Comparison of ENCODE assay signal across 8 mouse cellular contexts in the genomic region with DNA sequence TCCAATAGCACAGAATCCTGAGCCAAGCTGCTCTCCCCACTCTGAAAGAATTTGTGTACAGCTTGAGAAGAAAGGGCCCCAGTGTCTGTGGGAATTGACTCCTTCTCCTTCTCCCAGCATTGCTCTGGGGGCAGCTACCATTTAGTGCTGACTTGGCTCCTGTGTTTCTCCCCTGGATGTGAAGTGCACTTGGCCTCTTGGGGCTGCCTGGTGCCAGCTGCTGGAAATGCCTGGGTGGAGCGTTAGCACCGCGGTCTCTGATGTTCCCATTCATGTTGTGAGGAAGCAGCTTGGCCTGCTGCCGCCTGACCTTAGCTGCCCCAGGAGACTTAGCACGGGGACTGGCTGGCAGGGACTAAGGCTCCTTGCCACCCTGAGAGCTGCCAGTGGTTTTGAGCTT. TPM values are rescaled to one million over a fixed set of nuclear protein-coding genes. Genes with fewer than 3 reads are reported as not detected.
DNase-seq lines count a peak whose midpoint lies in the region; ATAC-seq and TF ChIP-seq lines count a peak whose summit lies in the region.

No protein-coding gene starts in this region.

- H3K9me3 ChIP-seq in heart, embryonic 11.5 days (replicated peaks; ENCODE audit: control insufficient read depth, low read length): no peaks in the 10 kb centered on the region
- H3K9me3 ChIP-seq in midbrain, postnatal 0 days (ENCODE audit: low read length): no peaks in the 10 kb centered on the region
- H3K9me3 ChIP-seq in intestine, embryonic 16.5 days (ENCODE audit: control insufficient read depth, low read length): no peaks in the 10 kb centered on the region

- no peaks in the 10 kb centered on the region for H3K27me3 ChIP-seq in heart, adult 2 months (ENCODE audit: control insufficient read depth, insufficient read depth, low read length)
- no peaks in the 10 kb centered on the region for H3K27me3 ChIP-seq in heart, embryonic 11.5 days (ENCODE audit: control insufficient read depth, insufficient read depth, low read length)
- no peaks in the 10 kb centered on the region for H3K27me3 ChIP-seq in midbrain, postnatal 0 days (ENCODE audit: insufficient read depth, low read length)
- H3K27me3 ChIP-seq in intestine, embryonic 16.5 days (replicated peaks; ENCODE audit: control insufficient read depth, insufficient read depth, low read length): no peaks in the 10 kb centered on the region

- no peak overlapping the region for H3K4me3 ChIP-seq in heart, adult 2 months
- no peak overlapping the region for H3K4me3 ChIP-seq in heart, embryonic 11.5 days (ENCODE audit: low read depth, low read length)
- H3K4me3 ChIP-seq in brown adipose tissue, adult 24 weeks (ENCODE audit: insufficient read depth, low read depth, low read length): no peak overlapping the region
- H3K4me3 ChIP-seq in midbrain, postnatal 0 days (ENCODE audit: low read depth, low read length): no peak overlapping the region
- H3K4me3 ChIP-seq in intestine, embryonic 16.5 days (ENCODE audit: low read length): no peak overlapping the region

- TF ChIP-seq CTCF in heart, adult 2 months (IDR thresholded peaks at IDR 0.05): peak; percentile 22; the same call in 1 of the 2 replicates
- TF ChIP-seq CTCF in midbrain, postnatal 0 days (IDR thresholded peaks at IDR 0.05): no peak

- H3K4me1 ChIP-seq in heart, adult 2 months (ENCODE audit: control insufficient read depth, insufficient read depth, low read length): peaks cover 7% of the 10 kb centered on the region
- no peaks in the 10 kb centered on the region for H3K4me1 ChIP-seq in heart, embryonic 11.5 days (ENCODE audit: control insufficient read depth, insufficient read depth, low read length)
- H3K4me1 ChIP-seq in brown adipose tissue, adult 24 weeks (ENCODE audit: control insufficient read depth, insufficient read depth, insufficient read length, low read length): no peaks in the 10 kb centered on the region
- no peaks in the 10 kb centered on the region for H3K4me1 ChIP-seq in midbrain, postnatal 0 days (ENCODE audit: insufficient read depth, low read length)
- no peaks in the 10 kb centered on the region for H3K4me1 ChIP-seq in intestine, embryonic 16.5 days (ENCODE audit: control insufficient read depth, insufficient read depth, low read length)

- peak overlapping the region; percentile 40 for H3K27ac ChIP-seq in heart, adult 2 months
- H3K27ac ChIP-seq in heart, embryonic 11.5 days (ENCODE audit: low read depth, low read length): no peak overlapping the region
- H3K27ac ChIP-seq in brown adipose tissue, adult 24 weeks (replicated peaks; ENCODE audit: low read depth, low read length): peak overlapping the region; percentile 33; the same call in 1 of the 2 replicates
- no peak overlapping the region for H3K27ac ChIP-seq in midbrain, postnatal 0 days (ENCODE audit: low read depth, low read length)
- H3K27ac ChIP-seq in intestine, embryonic 16.5 days (ENCODE audit: low read length): no peak overlapping the region

- peak; percentile 86; the same call in 1 of the 2 replicates for TF ChIP-seq EP300 in heart, adult 2 months (IDR thresholded peaks at IDR 0.05; ENCODE audit: insufficient read depth, low read depth, low read length)

- no peaks in the 10 kb centered on the region for H3K79me2 ChIP-seq in heart, adult 2 months (replicated peaks; ENCODE audit: control insufficient read depth, insufficient read depth, low read length)

- H3K36me3 ChIP-seq in heart, adult 2 months (ENCODE audit: control insufficient read depth, insufficient read depth, low read length): peaks cover 29% of the 10 kb centered on the region
- H3K36me3 ChIP-seq in heart, embryonic 11.5 days (ENCODE audit: control insufficient read depth, insufficient read depth, low read length): peaks cover 78% of the 10 kb centered on the region
- peaks cover 94% of the 10 kb centered on the region for H3K36me3 ChIP-seq in midbrain, postnatal 0 days (ENCODE audit: insufficient read depth, low read length)
- H3K36me3 ChIP-seq in intestine, embryonic 16.5 days (ENCODE audit: control insufficient read depth, insufficient read depth, low read length): peaks cover 58% of the 10 kb centered on the region

- WGBS in heart, adult 2 months: 24% methylated on average over 5 of the region's 5 CpGs
- WGBS in heart, embryonic 11.5 days (ENCODE audit: insufficient replicate concordance): 89% methylated on average over 5 of the region's 5 CpGs
- WGBS in midbrain, postnatal 0 days: 65% methylated on average over 5 of the region's 5 CpGs
- 92% methylated on average over 5 of the region's 5 CpGs for WGBS in intestine, embryonic 16.5 days

- peak; percentile 77 to 87 for DNase-seq in heart, adult 2 months
- peak; percentile 65 for DNase-seq in heart, postnatal 25 days (ENCODE audit: low spot score)
- DNase-seq in midbrain, postnatal 0 days (ENCODE audit: low spot score): peak; percentile 76
- DNase-seq in ovary, postnatal 36 days (ENCODE audit: low spot score): no peak
- DNase-seq in lung, postnatal 25 days (ENCODE audit: low spot score): no peak

- TF ChIP-seq POLR2A in heart, adult 2 months (IDR thresholded peaks at IDR 0.05; ENCODE audit: insufficient read depth, low read depth, low read length): no peak

- ATAC-seq in heart, embryonic 11.5 days (replicated peaks; ENCODE audit: insufficient number of reproducible peaks, low FRiP score, low TSS enrichment): no peak
- ATAC-seq in midbrain, postnatal 0 days (ENCODE audit: low FRiP score): peak; percentile 65; the same call in 1 of the 2 replicates
- ATAC-seq in intestine, embryonic 16.5 days: no peak

- H3K9ac ChIP-seq in heart, adult 2 months (ENCODE audit: low read depth, low read length): no peak overlapping the region
- no peak overlapping the region for H3K9ac ChIP-seq in heart, embryonic 11.5 days (ENCODE audit: low read depth, low read length)
- no peak overlapping the region for H3K9ac ChIP-seq in midbrain, postnatal 0 days (replicated peaks; ENCODE audit: low read length, poor library complexity, severe bottlenecking)
- no peak overlapping the region for H3K9ac ChIP-seq in intestine, embryonic 16.5 days (ENCODE audit: low read depth, low read length)

- intact Hi-C loops in heart, adult 2 months (cut with DNase I): no loop called here
- intact Hi-C loops in heart, postnatal 25 days (cut with DNase I): no loop called here

- H3K4me2 ChIP-seq in heart, embryonic 11.5 days: no peak overlapping the region
- H3K4me2 ChIP-seq in midbrain, postnatal 0 days (ENCODE audit: low read depth, low read length, poor library complexity, severe bottlenecking): no peak overlapping the region
- no peak overlapping the region for H3K4me2 ChIP-seq in intestine, embryonic 16.5 days (ENCODE audit: low read depth, low read length)

RNA-seq across cellular contexts. Expression of gene Tbc1d10a, which starts 12.0 kb away (rescaled TPM):
- total RNA-seq in heart, adult 2 months (2021): 10 to 100 TPM; 10.1 to 10.7 TPM
- 17.3 and 22.3 TPM in 2 replicates for polyA plus RNA-seq in heart, adult 2 months (2012; rRNA removed)
- 8.5 and 10.1 TPM in 2 replicates for polyA plus RNA-seq in heart, embryonic 11.5 days (2014; fragmentation: Nextera tagmentation; extraction: Ambion mirVana)
- polyA plus RNA-seq in brown adipose tissue, adult 24 weeks (2012; ENCODE audit: insufficient read depth, insufficient read length, missing spikeins): 2.4 and 2.9 TPM in 2 replicates
- total RNA-seq in heart, postnatal 25 days (2021): 10 to 100 TPM in 1 of 2 experiments, 1 to 10 TPM in 1; 9.3 to 10.9 TPM
- 41.9 and 48.4 TPM in 2 replicates for total RNA-seq in midbrain, postnatal 0 days (2014; rRNA removed)
- polyA plus RNA-seq in midbrain, postnatal 0 days (2015; fragmentation: Nextera tagmentation; extraction: Ambion mirVana): 31.9 and 36.2 TPM in 2 replicates
- polyA plus RNA-seq in intestine, embryonic 16.5 days (2015; fragmentation: Nextera tagmentation; extraction: Ambion mirVana): 34.0 and 37.2 TPM in 2 replicates

RNA-seq across cellular contexts. Expression of gene Sf3a1, which starts 14.4 kb away (rescaled TPM):
- 10 to 100 TPM; 37.2 to 38.7 TPM for total RNA-seq in heart, adult 2 months (2021)
- 17.9 and 23.4 TPM in 2 replicates for polyA plus RNA-seq in heart, adult 2 months (2012; rRNA removed)
- 44.7 and 47.9 TPM in 2 replicates for polyA plus RNA-seq in heart, embryonic 11.5 days (2014; fragmentation: Nextera tagmentation; extraction: Ambion mirVana)
- polyA plus RNA-seq in brown adipose tissue, adult 24 weeks (2012; ENCODE audit: insufficient read depth, insufficient read length, missing spikeins): 7.3 and 13.4 TPM in 2 replicates
- 10 to 100 TPM; 40.0 to 43.9 TPM for total RNA-seq in heart, postnatal 25 days (2021)
- 46.0 and 49.6 TPM in 2 replicates for total RNA-seq in midbrain, postnatal 0 days (2014; rRNA removed)
- 34.2 and 37.3 TPM in 2 replicates for polyA plus RNA-seq in midbrain, postnatal 0 days (2015; fragmentation: Nextera tagmentation; extraction: Ambion mirVana)
- polyA plus RNA-seq in intestine, embryonic 16.5 days (2015; fragmentation: Nextera tagmentation; extraction: Ambion mirVana): 40.4 and 41.8 TPM in 2 replicates

RNA-seq across cellular contexts. Expression of gene Ccdc157, which starts 14.5 kb away (rescaled TPM):
- 1 to 10 TPM; 4.5 to 4.6 TPM for total RNA-seq in heart, adult 2 months (2021)
- 6.7 and 9.9 TPM in 2 replicates for polyA plus RNA-seq in heart, adult 2 months (2012; rRNA removed)
- polyA plus RNA-seq in heart, embryonic 11.5 days (2014; fragmentation: Nextera tagmentation; extraction: Ambion mirVana): 2.2 and 2.6 TPM in 2 replicates
- 1.7 and 2.1 TPM in 2 replicates for polyA plus RNA-seq in brown adipose tissue, adult 24 weeks (2012; ENCODE audit: insufficient read depth, insufficient read length, missing spikeins)
- total RNA-seq in heart, postnatal 25 days (2021): 1 to 10 TPM; 5.0 to 5.3 TPM
- 22.0 and 23.3 TPM in 2 replicates for total RNA-seq in midbrain, postnatal 0 days (2014; rRNA removed)
- polyA plus RNA-seq in midbrain, postnatal 0 days (2015; fragmentation: Nextera tagmentation; extraction: Ambion mirVana): 9.0 and 10.7 TPM in 2 replicates
- 3.0 TPM in 2 replicates for polyA plus RNA-seq in intestine, embryonic 16.5 days (2015; fragmentation: Nextera tagmentation; extraction: Ambion mirVana)

RNA-seq across cellular contexts. Expression of gene Rnf215, which starts 39.6 kb away (rescaled TPM):
- 10 to 100 TPM; 12.9 to 13.4 TPM for total RNA-seq in heart, adult 2 months (2021)
- 16.1 and 17.7 TPM in 2 replicates for polyA plus RNA-seq in heart, adult 2 months (2012; rRNA removed)
- 13.7 and 15.3 TPM in 2 replicates for polyA plus RNA-seq in heart, embryonic 11.5 days (2014; fragmentation: Nextera tagmentation; extraction: Ambion mirVana)
- polyA plus RNA-seq in brown adipose tissue, adult 24 weeks (2012; ENCODE audit: insufficient read depth, insufficient read length, missing spikeins): 5.9 and 8.4 TPM in 2 replicates
- 10 to 100 TPM; 13.2 to 13.8 TPM for total RNA-seq in heart, postnatal 25 days (2021)
- total RNA-seq in midbrain, postnatal 0 days (2014; rRNA removed): 93.8 and 112 TPM in 2 replicates
- 49.2 and 52.9 TPM in 2 replicates for polyA plus RNA-seq in midbrain, postnatal 0 days (2015; fragmentation: Nextera tagmentation; extraction: Ambion mirVana)
- 17.3 and 19.2 TPM in 2 replicates for polyA plus RNA-seq in intestine, embryonic 16.5 days (2015; fragmentation: Nextera tagmentation; extraction: Ambion mirVana)

RNA-seq across cellular contexts. Expression of gene Castor1, which starts 43.4 kb away (rescaled TPM):
- total RNA-seq in heart, adult 2 months (2021): 1 to 10 TPM; 4.0 to 5.9 TPM
- polyA plus RNA-seq in heart, adult 2 months (2012; rRNA removed): 10.7 and 13.5 TPM in 2 replicates
- 2.2 and 2.5 TPM in 2 replicates for polyA plus RNA-seq in heart, embryonic 11.5 days (2014; fragmentation: Nextera tagmentation; extraction: Ambion mirVana)
- 2.4 and 3.4 TPM in 2 replicates for polyA plus RNA-seq in brown adipose tissue, adult 24 weeks (2012; ENCODE audit: insufficient read depth, insufficient read length, missing spikeins)
- 1 to 10 TPM; 3.8 to 7.4 TPM for total RNA-seq in heart, postnatal 25 days (2021)
- total RNA-seq in midbrain, postnatal 0 days (2014; rRNA removed): 9.7 and 10.6 TPM in 2 replicates
- polyA plus RNA-seq in midbrain, postnatal 0 days (2015; fragmentation: Nextera tagmentation; extraction: Ambion mirVana): 4.9 and 7.5 TPM in 2 replicates
- 5.9 and 7.3 TPM in 2 replicates for polyA plus RNA-seq in intestine, embryonic 16.5 days (2015; fragmentation: Nextera tagmentation; extraction: Ambion mirVana)

Comparison
In these comparisons a context has a peak if more than half of its experiments do, and no peak if none do; other contexts are left out.
1. H3K27ac ChIP-seq: peak in heart, adult 2 months (single experiment) and brown adipose tissue, adult 24 weeks (single experiment); none in heart, embryonic 11.5 days (single experiment), midbrain, postnatal 0 days (single experiment) and intestine, embryonic 16.5 days (single experiment).
2. DNase-seq: peak in heart, adult 2 months (2 of 2), heart, postnatal 25 days (single experiment) and midbrain, postnatal 0 days (single experiment); none in ovary, postnatal 36 days (single experiment) and lung, postnatal 25 days (single experiment).